Mouse (Mus musculus) testis, adult 2 months (tissue): ENCODE results near the gene Itpkb.

Source experiments
- CTCF ChIP-seq: fragments of 200-500 bp; IDR thresholded peaks from 2 replicates; pipeline ENCODE4 v1.5.1; 2012; ENCODE audit warnings: low read depth, mild to moderate bottlenecking, inconsistent platforms, low read length, moderate library complexity; ENCODE audit not compliant: control insufficient read depth, insufficient read depth, insufficient replicate concordance
- POLR2A ChIP-seq: fragments of 200-500 bp; IDR thresholded peaks from 2 replicates; pipeline ENCODE4 v1.6.1; 2012; ENCODE audit warnings: low read depth, mild to moderate bottlenecking, inconsistent platforms, low read length, moderate library complexity; ENCODE audit not compliant: control insufficient read depth

GRCm38 (mm10) chr1:180376598-180376997, 46.3 kb downstream of the Itpkb start:
- TF ChIP-seq CTCF (no peak), POLR2A (no peak)
